10 mouse cellular contexts compared by ENCODE assay signal in genomic region chr12:111943421-111944064, GRCm38 (mm10). TPM values are rescaled to one million over a fixed set of nuclear protein-coding genes. Genes with fewer than 3 reads are reported as not detected.
DNase-seq lines count a peak whose midpoint lies in the region; ATAC-seq and TF ChIP-seq lines count a peak whose summit lies in the region.
"Had no signal": no experiment of that assay in that cellular context is flagged by ENCODE, and none has a peak within 500 bp of the region (broad histone marks: within the 10 kb centered on the region; RNA-seq: fewer than 3 reads in every experiment).

No protein-coding gene starts in this region.

- no peak for TF ChIP-seq CTCF in small intestine, adult 2 months (IDR thresholded peaks at IDR 0.05; ENCODE audit: extremely low read depth, insufficient read length, insufficient replicate concordance, low read depth, low read length)

- 71% methylated on average over 10 of the region's 10 CpGs for WGBS in embryonic facial prominence, embryonic 15.5 days
- WGBS in small intestine, adult 2 months = 48% methylated on average over 10 of the region's 10 CpGs

- no peaks in the 10 kb centered on the region for H3K9me3 ChIP-seq in embryonic facial prominence, embryonic 15.5 days (replicated peaks)

- intact Hi-C loops in left cerebral cortex, postnatal 4 days (cut with DNase I) = loop anchor here (5.0 kb wide), 1 partner anchor 56 kb away; no protein-coding TSS in a partner anchor
- intact Hi-C loops in left cerebral cortex, postnatal 36 days (cut with DNase I) = no loop called here

- ATAC-seq in embryonic facial prominence, embryonic 15.5 days (ENCODE audit: insufficient number of reproducible peaks, low FRiP score, low TSS enrichment, low read depth) = peak; percentile 3; the same call in 1 of the 2 replicates

- no peak overlapping the region for H3K4me3 ChIP-seq in embryonic facial prominence, embryonic 15.5 days (replicated peaks)
- peak overlapping the region; percentile 57 for H3K4me3 ChIP-seq in small intestine, adult 2 months (ENCODE audit: low read depth, low read length)

- H3K27me3 ChIP-seq in embryonic facial prominence, embryonic 15.5 days = no peaks in the 10 kb centered on the region
- H3K27me3 ChIP-seq in small intestine, adult 2 months (ENCODE audit: control insufficient read depth, insufficient read depth, low read length) = no peaks in the 10 kb centered on the region

- H3K4me2 ChIP-seq in embryonic facial prominence, embryonic 15.5 days (replicated peaks) = no peak overlapping the region

- peaks cover 26% of the 10 kb centered on the region for H3K4me1 ChIP-seq in embryonic facial prominence, embryonic 15.5 days
- H3K4me1 ChIP-seq in small intestine, adult 2 months (ENCODE audit: control insufficient read depth, insufficient read depth, insufficient read length, low read length) = peaks cover 30% of the 10 kb centered on the region

- peak overlapping the region; percentile 51; the same call in 1 of the 2 replicates for H3K27ac ChIP-seq in embryonic facial prominence, embryonic 15.5 days (replicated peaks)
- H3K27ac ChIP-seq in small intestine, adult 2 months (ENCODE audit: insufficient read depth, low read depth, low read length) = peak overlapping the region; percentile 71

- no peak overlapping the region for H3K9ac ChIP-seq in embryonic facial prominence, embryonic 15.5 days

- H3K36me3 ChIP-seq in embryonic facial prominence, embryonic 15.5 days = no peaks in the 10 kb centered on the region
- no peaks in the 10 kb centered on the region for H3K36me3 ChIP-seq in small intestine, adult 2 months (ENCODE audit: control insufficient read depth, insufficient read depth, low read length)

- DNase-seq in left cerebral cortex, postnatal 4 days = peak; percentile 27
- no peak for DNase-seq in left cerebral cortex, postnatal 36 days (ENCODE audit: low spot score in 2 of 2)
- DNase-seq in kidney, postnatal 36 days = peak; percentile 49 to 51
- DNase-seq in urinary bladder, postnatal 25 days (ENCODE audit: low spot score) = no peak
- no peak for DNase-seq in gastrocnemius, adult 18-20 months (ENCODE audit: low spot score)
- no peak for DNase-seq in right cerebral cortex, adult 18-20 months

- no peak; the same call in 1 of the 2 replicates for TF ChIP-seq POLR2A in small intestine, adult 2 months (IDR thresholded peaks at IDR 0.05; ENCODE audit: low read depth, low read length)

RNA-seq across cellular contexts. Expression of gene Atp5mpl, which starts 23.2 kb away (rescaled TPM):
- 100 to 1,000 TPM; 363 to 384 TPM for total RNA-seq in left cerebral cortex, postnatal 4 days (2021)
- 100 to 1,000 TPM; 339 to 346 TPM for total RNA-seq in left cerebral cortex, postnatal 36 days (2021)
- 574 and 621 TPM in 2 replicates for polyA plus RNA-seq in embryonic facial prominence, embryonic 15.5 days (2015; fragmentation: Nextera tagmentation; extraction: Ambion mirVana)
- polyA plus RNA-seq in small intestine, adult 2 months (2012; rRNA removed) = 17.1 and 34.2 TPM in 2 replicates
- 100 to 1,000 TPM; 702 to 761 TPM for total RNA-seq in gastrocnemius, adult 18-20 months (2021)

RNA-seq across cellular contexts. Expression of gene Tdrd9, which starts 27.8 kb away (rescaled TPM):
- under 1 TPM; 0.34 to 0.56 TPM for total RNA-seq in left cerebral cortex, postnatal 4 days (2021)
- under 1 TPM in 1 of 2 experiments, not detected in 1; 0.39 TPM for total RNA-seq in left cerebral cortex, postnatal 36 days (2021)
- 0.41 and 0.46 TPM in 2 replicates for polyA plus RNA-seq in embryonic facial prominence, embryonic 15.5 days (2015; fragmentation: Nextera tagmentation; extraction: Ambion mirVana)
- polyA plus RNA-seq in small intestine, adult 2 months (2012; rRNA removed) = 0.04 and 0.09 TPM in 2 replicates
- under 1 TPM in 1 of 2 experiments, not detected in 1; 0.59 TPM for total RNA-seq in gastrocnemius, adult 18-20 months (2021)
- polyA plus RNA-seq: spleen, adult 2 months had no signal

RNA-seq across cellular contexts. Expression of gene Ppp1r13b, which starts 35.6 kb away (rescaled TPM):
- total RNA-seq in left cerebral cortex, postnatal 4 days (2021) = 10 to 100 TPM; 58.1 to 60.3 TPM
- 10 to 100 TPM; 60.8 to 65.6 TPM for total RNA-seq in left cerebral cortex, postnatal 36 days (2021)
- polyA plus RNA-seq in embryonic facial prominence, embryonic 15.5 days (2015; fragmentation: Nextera tagmentation; extraction: Ambion mirVana) = 12.8 and 16.9 TPM in 2 replicates
- 12.2 and 22.8 TPM in 2 replicates for polyA plus RNA-seq in small intestine, adult 2 months (2012; rRNA removed)
- 1 to 10 TPM; 7.3 to 9.1 TPM for total RNA-seq in gastrocnemius, adult 18-20 months (2021)

RNA-seq across cellular contexts. Expression of gene Rd3l, which starts 37.6 kb away (rescaled TPM):
- total RNA-seq in left cerebral cortex, postnatal 4 days (2021) = not detected
- under 1 TPM in 1 of 2 experiments, not detected in 1; 0.32 TPM for total RNA-seq in left cerebral cortex, postnatal 36 days (2021)
- polyA plus RNA-seq in embryonic facial prominence, embryonic 15.5 days (2015; fragmentation: Nextera tagmentation; extraction: Ambion mirVana) = not detected in 2 replicates
- not detected in 2 replicates for polyA plus RNA-seq in small intestine, adult 2 months (2012; rRNA removed)
- total RNA-seq in gastrocnemius, adult 18-20 months (2021) = not detected
- polyA plus RNA-seq: limb, embryonic 11.5 days; spleen, adult 2 months had no signal

Comparison
In these comparisons a context has a peak if more than half of its experiments do, and no peak if none do; other contexts are left out.
1. DNase-seq: peak in left cerebral cortex, postnatal 4 days (single experiment) and kidney, postnatal 36 days (2 of 2); none in left cerebral cortex, postnatal 36 days (0 of 2), urinary bladder, postnatal 25 days (single experiment), gastrocnemius, adult 18-20 months (single experiment) and right cerebral cortex, adult 18-20 months (single experiment).
2. RNA of gene Ppp1r13b, which starts 35.6 kb away (total RNA-seq): 60.8 to 65.6 TPM in left cerebral cortex, postnatal 36 days and 58.1 to 60.3 TPM in left cerebral cortex, postnatal 4 days; 7.3 to 9.1 TPM in gastrocnemius, adult 18-20 months; every median in the first group is over 4 times any median in the second.